Mouse (Mus musculus): ENCODE results near the gene Ccdc136. TPM values are rescaled to one million over a fixed set of nuclear protein-coding genes. Genes with fewer than 3 reads are reported as not detected.

Gene Ccdc136
- total RNA-seq, 1 experiment from 2014 or later: 4.9 TPM

GRCm38 (mm10) chr6:29394286-29394685 is 1.8 kb upstream of the Ccdc136 start:
- no peak for DNase-seq

- DNase-seq: peak; percentile 29
Observed at GRCm38 (mm10) chr6:29396714-29397540, 818 bp downstream of the Ccdc136 start.

DNA sequence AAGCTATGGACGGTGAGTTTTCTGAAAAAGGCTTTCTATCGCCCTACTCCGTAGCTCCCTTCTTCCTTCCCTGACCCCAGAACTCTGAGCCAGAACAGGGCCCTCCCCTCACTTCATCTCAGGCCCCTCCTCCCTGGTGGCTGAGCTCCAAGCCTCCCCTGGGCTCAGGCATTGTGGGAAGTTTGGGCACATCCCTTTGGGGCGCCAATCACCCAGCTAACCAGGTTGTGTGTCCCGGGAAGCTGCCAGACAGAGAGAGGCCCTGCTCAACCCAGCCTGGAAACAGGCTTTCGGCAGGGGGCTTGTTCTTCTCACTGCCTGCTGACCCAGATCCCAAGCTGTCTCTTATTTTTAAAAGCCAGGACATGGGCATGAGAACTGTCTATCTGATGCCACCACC is 1.5 kb downstream of the Ccdc136 start:
- no peak for DNase-seq

DNA sequence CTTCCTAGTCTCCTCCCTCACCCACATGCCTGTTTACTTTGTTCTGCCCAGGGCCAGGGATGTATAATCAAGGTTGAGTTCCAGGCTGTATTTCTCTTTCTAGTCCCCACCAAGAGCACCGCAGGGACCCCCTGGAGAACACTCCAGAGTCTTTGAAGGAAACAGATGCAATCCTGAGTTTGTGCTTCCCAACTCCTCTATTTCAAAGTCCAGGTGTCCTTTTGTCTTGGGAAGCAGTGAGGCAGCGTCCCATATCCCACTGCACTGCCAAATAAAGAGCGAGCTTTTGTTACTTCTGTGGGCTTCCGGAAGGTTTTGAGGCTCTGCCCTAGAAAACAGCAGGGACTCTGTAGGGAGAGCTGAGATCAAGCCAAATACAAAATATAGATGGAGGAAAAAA is 3.7 kb downstream of the Ccdc136 start:
- no peak for DNase-seq

- DNase-seq: peak; percentile 51
Observed at GRCm38 (mm10) chr6:29402693-29403342, 6.7 kb downstream of the Ccdc136 start.

- no peak for DNase-seq
Observed at GRCm38 (mm10) chr6:29406412-29406811, 10.3 kb downstream of the Ccdc136 start.

DNA sequence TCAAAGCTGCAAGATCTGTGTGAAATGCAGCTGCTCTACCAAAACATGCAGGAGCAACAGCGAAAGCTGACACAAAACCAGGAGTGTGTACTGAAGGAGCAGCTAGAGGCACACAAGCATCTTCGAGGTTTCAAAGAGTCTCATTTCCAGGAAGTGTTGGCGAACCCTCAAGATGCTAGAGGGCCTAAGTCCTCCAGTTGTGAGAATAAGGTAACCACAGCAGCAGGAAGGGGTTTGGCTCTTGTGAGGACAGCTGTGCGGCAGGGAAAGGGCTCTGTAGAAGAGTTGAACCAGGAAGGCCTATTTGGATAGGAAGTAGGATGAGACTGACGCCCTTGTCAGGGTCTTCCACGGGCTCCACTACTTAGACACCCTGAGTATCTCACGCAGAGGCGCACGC is 19.3 kb downstream of the Ccdc136 start:
- no peak for DNase-seq

GRCm38 (mm10) chr6:29420596-29420995 is 24.5 kb downstream of the Ccdc136 start:
- no peak for DNase-seq

GRCm38 (mm10) chr6:29425118-29425517 is 29.0 kb downstream of the Ccdc136 start:
- DNase-seq: no peak

DNA sequence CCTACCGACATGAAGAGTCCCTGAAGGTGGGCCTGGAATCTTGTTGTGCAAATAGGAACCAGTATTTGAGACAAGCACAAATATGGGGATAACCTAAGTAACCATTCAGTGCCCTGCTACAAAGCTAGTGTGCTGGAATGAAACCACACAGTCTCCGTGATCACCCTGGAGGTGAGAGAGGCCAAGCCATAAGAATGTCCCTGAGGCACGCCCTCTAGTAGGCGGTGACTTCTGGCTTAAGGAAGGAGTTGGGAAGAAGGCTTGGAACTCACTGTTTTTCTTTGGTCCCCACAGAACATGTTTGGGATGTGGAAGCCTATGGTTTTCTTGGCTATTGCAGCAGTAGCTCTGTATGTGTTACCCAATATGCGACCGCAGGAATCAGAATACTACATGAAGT is 30.2 kb downstream of the Ccdc136 start:
- DNase-seq: no peak

GRCm38 (mm10) chr6:29428171-29428570 is 32.1 kb downstream of the Ccdc136 start:
- no peak for DNase-seq

GRCm38 (mm10) chr6:29430681-29431420 is 34.7 kb downstream of the Ccdc136 start:
- no peak for DNase-seq

DNA sequence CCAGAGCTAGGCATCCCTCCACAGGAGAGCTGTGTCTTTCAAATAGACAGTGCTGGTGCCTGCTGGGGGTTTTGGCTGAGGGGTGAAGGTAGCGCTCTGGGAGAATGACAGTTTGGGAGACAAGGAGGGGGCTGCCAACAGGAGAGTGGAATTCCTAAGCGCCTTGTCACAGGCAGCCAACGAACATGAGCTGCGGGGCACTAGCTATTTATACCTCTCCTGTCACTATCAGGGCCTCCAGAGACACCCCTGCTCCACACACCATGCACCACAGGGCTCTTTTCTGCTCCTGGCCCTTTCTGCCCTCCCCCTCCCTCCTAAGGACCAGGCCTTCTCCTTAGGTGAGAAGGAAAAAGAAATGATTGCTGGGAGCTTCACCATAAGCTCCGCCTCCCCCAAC is 35.4 kb downstream of the Ccdc136 start:
- DNase-seq: no peak

DNA sequence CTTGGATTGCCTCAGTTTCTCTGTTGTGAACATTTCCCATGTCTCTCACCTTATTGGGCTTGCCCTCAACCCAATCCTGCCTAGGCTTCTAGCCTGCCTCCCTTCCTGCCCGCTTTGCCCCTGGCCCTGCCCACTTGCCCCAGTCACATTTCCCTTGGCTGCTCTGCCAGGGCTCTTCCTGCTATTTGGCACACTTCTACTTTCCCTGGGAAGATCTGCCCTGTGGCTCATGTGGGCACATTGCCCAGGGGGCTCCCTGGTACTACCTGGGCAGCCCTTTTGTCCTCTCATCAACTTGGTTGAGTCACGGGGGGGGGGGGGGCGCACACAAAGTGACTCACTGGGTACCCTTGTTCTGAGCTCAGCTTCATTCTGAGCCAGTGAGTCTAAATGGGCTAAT is 36.0 kb downstream of the Ccdc136 start:
- DNase-seq: no peak

DNA sequence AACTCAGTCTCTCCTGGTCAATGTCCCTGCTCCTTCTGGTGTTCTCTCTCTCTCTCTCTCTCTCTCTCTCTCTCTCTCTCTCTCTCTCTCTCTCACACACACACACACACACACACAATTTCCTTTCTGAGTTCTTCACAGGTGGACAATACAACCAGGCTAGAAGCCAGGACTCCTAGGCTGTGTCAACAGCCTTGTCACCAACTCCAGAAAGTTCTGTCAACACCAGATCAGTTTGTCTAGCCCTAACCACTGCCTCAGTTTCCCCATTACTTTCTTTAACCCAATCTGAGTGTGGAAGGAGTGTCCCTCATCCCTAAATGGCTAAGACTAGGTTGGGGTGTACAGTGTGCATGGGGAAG is 36.5 kb downstream of the Ccdc136 start:
- no peak for DNase-seq

DNA sequence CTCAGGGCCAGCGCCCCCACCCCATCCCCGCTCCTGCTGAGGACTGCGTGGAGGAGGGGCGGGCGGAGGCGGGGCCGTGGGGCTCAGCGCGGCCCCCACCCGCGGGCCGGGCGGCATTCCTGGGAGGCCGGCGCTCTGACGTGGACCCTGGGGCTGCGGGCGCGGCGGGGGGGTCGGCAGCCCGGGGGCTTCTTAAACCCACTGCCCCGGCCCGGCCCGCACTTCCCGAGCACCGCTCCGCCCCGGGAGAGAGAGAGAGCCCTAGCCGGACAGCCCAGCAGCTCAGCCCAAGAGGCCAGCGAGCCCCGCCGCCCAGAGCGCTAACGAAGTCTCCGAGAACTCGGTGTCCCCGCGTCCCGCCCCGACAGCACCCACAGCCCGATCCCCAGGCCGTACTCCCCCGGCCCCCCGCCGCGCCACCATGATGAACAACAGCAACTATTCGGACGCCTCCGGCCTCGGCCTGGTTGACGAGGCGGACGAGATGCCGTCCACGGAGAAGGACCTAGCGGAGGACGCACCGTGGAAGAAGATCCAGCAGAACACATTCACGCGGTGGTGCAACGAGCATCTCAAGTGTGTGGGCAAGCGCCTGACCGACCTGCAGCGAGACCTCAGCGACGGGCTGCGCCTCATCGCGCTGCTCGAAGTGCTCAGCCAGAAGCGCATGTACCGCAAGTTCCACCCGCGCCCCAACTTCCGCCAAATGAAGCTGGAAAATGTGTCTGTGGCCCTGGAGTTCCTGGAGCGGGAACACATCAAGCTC is 37.1 kb downstream of the Ccdc136 start, which contains the start of gene Flnc:
Gene Flnc, plus strand, starts transcription at position 219 of the 766 bp plus-strand sequence.
- peak; percentile 51 for DNase-seq

DNA sequence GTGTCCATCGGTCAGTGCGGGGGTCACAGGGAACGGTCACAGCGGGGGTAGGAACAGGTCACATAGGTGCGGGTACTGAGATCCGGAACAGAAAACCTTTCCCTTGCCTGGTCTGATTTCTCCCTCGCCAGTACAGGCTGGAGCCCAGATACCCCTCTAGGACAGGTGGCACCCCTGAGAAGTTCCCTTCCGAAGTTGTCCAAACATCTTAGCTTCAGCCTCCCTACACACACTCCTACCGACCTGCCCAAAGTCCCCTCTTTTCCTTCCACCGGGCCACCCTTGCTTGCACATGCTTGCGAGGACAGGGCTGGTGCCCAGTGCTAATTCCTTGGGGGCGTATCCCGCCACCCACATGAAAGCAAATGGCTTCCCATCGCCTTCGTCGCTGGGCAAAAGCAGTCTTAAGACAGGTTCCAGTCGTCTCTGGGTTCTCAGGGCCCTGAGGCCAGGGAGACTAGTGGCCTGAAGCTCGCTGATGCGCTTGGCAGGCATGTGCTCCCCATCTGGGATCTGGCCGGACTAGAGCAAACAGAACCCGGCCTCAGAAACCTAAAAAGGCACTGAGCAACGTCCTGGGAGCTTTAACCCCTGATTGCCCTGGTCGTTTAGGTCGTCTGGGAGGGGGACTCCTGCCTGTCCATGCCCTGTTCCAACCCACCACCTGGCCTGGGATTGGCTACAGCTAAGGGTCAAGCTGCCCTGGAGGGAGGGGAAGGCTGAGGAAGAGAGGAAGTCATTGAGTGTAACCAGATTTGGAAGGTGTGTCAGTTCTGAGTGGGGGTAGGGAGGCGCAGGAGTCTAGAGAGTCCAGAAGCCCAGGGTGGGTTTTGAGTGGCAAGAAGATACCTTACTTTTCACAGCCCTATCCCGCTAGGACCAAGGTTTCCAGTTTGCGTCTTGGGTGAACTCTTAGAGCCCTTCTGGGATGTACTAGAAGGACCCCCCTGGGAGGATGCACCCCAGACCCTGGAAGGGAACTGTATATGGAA is 38.0 kb downstream of the Ccdc136 start:
- no peak for DNase-seq

- DNase-seq: no peak
Observed at GRCm38 (mm10) chr6:29434911-29435691, 39.0 kb downstream of the Ccdc136 start.

- DNase-seq: no peak
Observed at GRCm38 (mm10) chr6:29435940-29436451, 39.9 kb downstream of the Ccdc136 start.

DNA sequence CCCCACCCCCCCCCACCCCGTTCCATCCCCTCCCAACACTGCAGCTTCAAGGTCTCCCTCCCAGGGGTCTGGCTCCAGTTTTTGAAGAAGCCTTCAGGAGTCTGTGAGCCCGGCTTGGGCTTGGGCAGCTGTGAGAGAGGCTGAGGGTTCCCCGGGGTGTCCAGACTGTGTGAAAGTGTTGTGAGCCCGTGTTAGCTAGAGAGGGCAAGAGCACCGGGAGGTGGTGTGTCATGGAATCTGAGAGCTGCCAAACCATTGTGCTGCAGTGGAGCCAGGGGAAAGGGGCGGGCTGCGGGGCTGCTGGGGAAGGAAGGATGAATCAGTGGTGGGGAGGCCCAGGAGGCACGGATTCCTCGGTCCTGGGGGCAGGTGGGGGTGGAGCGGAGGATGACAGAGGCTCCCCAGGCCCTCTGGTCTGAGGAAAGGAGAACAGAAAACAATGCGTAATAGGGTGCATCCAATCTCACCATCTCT is 40.4 kb downstream of the Ccdc136 start:
- peak; percentile 67 for DNase-seq
